Comparison of ENCODE assay signal across 8 mouse cellular contexts in the genomic region with DNA sequence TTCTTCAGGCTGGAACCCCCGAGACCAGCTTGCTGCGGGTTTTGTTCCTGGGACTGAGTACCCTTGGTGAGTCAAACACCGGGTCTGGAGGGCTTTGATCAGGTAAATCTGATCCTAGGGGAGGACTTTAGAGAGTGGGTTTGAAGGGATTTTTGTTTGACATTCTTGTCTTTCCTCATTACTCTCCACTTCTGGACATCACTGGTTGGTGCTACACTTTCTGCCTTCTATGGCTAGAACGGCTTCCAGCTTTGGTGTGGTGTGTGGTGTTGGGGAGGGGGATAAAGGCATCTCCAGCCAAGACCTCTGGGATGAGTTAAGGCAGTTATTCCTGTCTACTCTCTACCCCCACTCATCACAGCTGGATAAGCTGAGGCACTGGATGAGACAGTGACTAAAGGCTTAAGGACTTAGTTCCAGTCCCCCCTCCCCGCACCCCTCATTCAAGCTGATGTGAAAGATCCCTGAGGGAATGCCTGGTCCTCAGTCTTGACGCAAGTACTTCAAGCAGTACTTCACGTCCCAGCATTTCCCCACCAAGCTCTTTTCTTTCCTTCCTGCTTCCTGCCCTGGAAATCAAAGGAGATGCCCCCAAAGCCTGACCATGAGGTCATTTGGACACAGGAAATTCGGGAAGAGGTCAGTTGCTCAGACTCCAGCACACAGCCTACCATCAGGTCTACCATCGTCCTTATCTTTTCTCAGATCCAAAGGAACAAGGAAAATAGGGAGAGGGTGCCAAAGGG. TPM values are rescaled to one million over a fixed set of nuclear protein-coding genes. Genes with fewer than 3 reads are reported as not detected.
DNase-seq lines count a peak whose midpoint lies in the region; ATAC-seq and TF ChIP-seq lines count a peak whose summit lies in the region.

No protein-coding gene starts in this region.

- peaks cover 26% of the 10 kb centered on the region for H3K36me3 ChIP-seq in E14TG2a.4 (ENCODE audit: insufficient read depth, low read length)
- H3K36me3 ChIP-seq in embryonic facial prominence, embryonic 15.5 days, result peaks cover 18% of the 10 kb centered on the region; the same call in 1 of the 2 replicates
- 0 out of 2 replicates have a peak, but pooled peaks cover 2% of the 10 kb centered on the region for H3K36me3 ChIP-seq in intestine, postnatal 0 days (ENCODE audit: control insufficient read depth, insufficient read depth)
- H3K36me3 ChIP-seq in lung, embryonic 15.5 days, result peaks cover 12% of the 10 kb centered on the region

- no peak for TF ChIP-seq CTCF in E14TG2a.4 (conservative IDR thresholded peaks at IDR 0.05; ENCODE audit: low read length)
- no peak for TF ChIP-seq CTCF in intestine, postnatal 0 days (IDR thresholded peaks at IDR 0.05; ENCODE audit: low read depth)

- H3K9me3 ChIP-seq in E14TG2a.4 (ENCODE audit: low read length), result no peaks in the 10 kb centered on the region
- H3K9me3 ChIP-seq in embryonic facial prominence, embryonic 15.5 days (replicated peaks), result no peaks in the 10 kb centered on the region
- H3K9me3 ChIP-seq in intestine, postnatal 0 days (ENCODE audit: control insufficient read depth), result no peaks in the 10 kb centered on the region
- no peaks in the 10 kb centered on the region for H3K9me3 ChIP-seq in lung, embryonic 15.5 days

- intact Hi-C loops in left cerebral cortex, postnatal 10 days (cut with DNase I), result no loop called here

- no peak overlapping the region for H3K9ac ChIP-seq in embryonic facial prominence, embryonic 15.5 days
- H3K9ac ChIP-seq in intestine, postnatal 0 days (ENCODE audit: low read depth, low read length), result no peak overlapping the region
- peak overlapping the region; percentile 41 for H3K9ac ChIP-seq in lung, embryonic 15.5 days

- ATAC-seq in embryonic facial prominence, embryonic 15.5 days (ENCODE audit: insufficient number of reproducible peaks, low FRiP score, low TSS enrichment, low read depth), result no peak
- ATAC-seq in intestine, postnatal 0 days, result no peak
- no peak for ATAC-seq in lung, embryonic 15.5 days (ENCODE audit: borderline replicate concordance, extremely low read depth, low FRiP score, low TSS enrichment)

- peak overlapping the region; percentile 68 for H3K4me3 ChIP-seq in E14TG2a.4 (replicated peaks; ENCODE audit: low read length)
- peak overlapping the region; percentile 25 for H3K4me3 ChIP-seq in embryonic facial prominence, embryonic 15.5 days (replicated peaks)
- peak overlapping the region; percentile 45 for H3K4me3 ChIP-seq in intestine, postnatal 0 days (ENCODE audit: low read depth, low read length)
- H3K4me3 ChIP-seq in lung, embryonic 15.5 days, result peak overlapping the region; percentile 36

- H3K27me3 ChIP-seq in E14TG2a.4 (ENCODE audit: insufficient read depth, low read length), result peaks cover 64% of the 10 kb centered on the region
- peaks cover 56% of the 10 kb centered on the region for H3K27me3 ChIP-seq in embryonic facial prominence, embryonic 15.5 days
- H3K27me3 ChIP-seq in intestine, postnatal 0 days (replicated peaks; ENCODE audit: control insufficient read depth, insufficient read depth, low read length), result peaks cover 22% of the 10 kb centered on the region
- H3K27me3 ChIP-seq in lung, embryonic 15.5 days, result peaks cover 27% of the 10 kb centered on the region

- 20% methylated on average over 9 of the region's 9 CpGs for WGBS in embryonic facial prominence, embryonic 15.5 days
- 52% methylated on average over 9 of the region's 9 CpGs for WGBS in intestine, postnatal 0 days
- WGBS in lung, embryonic 15.5 days, result 30% methylated on average over 9 of the region's 9 CpGs

- DNase-seq in right cerebral cortex, adult 18-20 months, result no peak
- DNase-seq in frontal cortex, postnatal 10 days (ENCODE audit: low spot score in 2 of 2), result no peak
- no peak for DNase-seq in gastrocnemius, postnatal 4 days (ENCODE audit: low spot score in 2 of 2)
- DNase-seq in left cerebral cortex, postnatal 10 days (ENCODE audit: extremely low spot score in 1 of 2, low spot score in 2 of 2), result no peak

- 0 out of 2 replicates have a peak overlapping the region, but pooled peaks have one; percentile 24 for H3K4me2 ChIP-seq in embryonic facial prominence, embryonic 15.5 days (replicated peaks)
- H3K4me2 ChIP-seq in intestine, postnatal 0 days (replicated peaks; ENCODE audit: low read depth), result peak overlapping the region; percentile 54; the same call in 1 of the 2 replicates
- peak overlapping the region; percentile 78 for H3K4me2 ChIP-seq in lung, embryonic 15.5 days

- peaks cover 79% of the 10 kb centered on the region for H3K4me1 ChIP-seq in E14TG2a.4 (replicated peaks; ENCODE audit: low read depth, low read length)
- H3K4me1 ChIP-seq in embryonic facial prominence, embryonic 15.5 days, result peaks cover 34% of the 10 kb centered on the region
- H3K4me1 ChIP-seq in intestine, postnatal 0 days (replicated peaks; ENCODE audit: control insufficient read depth, insufficient read depth, low read length), result peaks cover 7% of the 10 kb centered on the region; the same call in 1 of the 2 replicates
- peaks cover 40% of the 10 kb centered on the region for H3K4me1 ChIP-seq in lung, embryonic 15.5 days

- H3K27ac ChIP-seq in embryonic facial prominence, embryonic 15.5 days (replicated peaks), result 0 out of 2 replicates have a peak overlapping the region, but pooled peaks have one; percentile 8
- peak overlapping the region; percentile 54; the same call in 1 of the 2 replicates for H3K27ac ChIP-seq in intestine, postnatal 0 days (ENCODE audit: low read depth, low read length)
- peak overlapping the region; percentile 87 for H3K27ac ChIP-seq in lung, embryonic 15.5 days

RNA-seq across cellular contexts. Expression of gene Esam, which starts 0.5 kb away (rescaled TPM):
- 52.1 and 56.3 TPM in 2 replicates for polyA plus RNA-seq in embryonic facial prominence, embryonic 15.5 days (2015; fragmentation: Nextera tagmentation; extraction: Ambion mirVana)
- polyA plus RNA-seq in intestine, postnatal 0 days (2015; fragmentation: Nextera tagmentation; extraction: Ambion mirVana), result 27.5 and 28.6 TPM in 2 replicates
- 167 and 178 TPM in 2 replicates for polyA plus RNA-seq in lung, embryonic 15.5 days (2015; fragmentation: Nextera tagmentation; extraction: Ambion mirVana)
- total RNA-seq in gastrocnemius, postnatal 4 days (2021), result 10 to 100 TPM; 50.7 to 55.3 TPM
- 10 to 100 TPM; 29.5 to 29.6 TPM for total RNA-seq in left cerebral cortex, postnatal 10 days (2021)

RNA-seq across cellular contexts. Expression of gene Vsig2, which starts 10.7 kb away (rescaled TPM):
- polyA plus RNA-seq in embryonic facial prominence, embryonic 15.5 days (2015; fragmentation: Nextera tagmentation; extraction: Ambion mirVana), result 1.6 and 2.0 TPM in 2 replicates
- polyA plus RNA-seq in intestine, postnatal 0 days (2015; fragmentation: Nextera tagmentation; extraction: Ambion mirVana), result 6.1 and 10.3 TPM in 2 replicates
- polyA plus RNA-seq in lung, embryonic 15.5 days (2015; fragmentation: Nextera tagmentation; extraction: Ambion mirVana), result 26.5 and 33.3 TPM in 2 replicates
- total RNA-seq in gastrocnemius, postnatal 4 days (2021), result 1 to 10 TPM; 2.9 to 6.8 TPM
- total RNA-seq in left cerebral cortex, postnatal 10 days (2021), result 1 to 10 TPM; 3.3 to 4.1 TPM

RNA-seq across cellular contexts. Expression of gene Nrgn, which starts 24.3 kb away (rescaled TPM):
- 7.9 and 10.9 TPM in 2 replicates for polyA plus RNA-seq in embryonic facial prominence, embryonic 15.5 days (2015; fragmentation: Nextera tagmentation; extraction: Ambion mirVana)
- polyA plus RNA-seq in intestine, postnatal 0 days (2015; fragmentation: Nextera tagmentation; extraction: Ambion mirVana), result 1.2 and 1.9 TPM in 2 replicates
- polyA plus RNA-seq in lung, embryonic 15.5 days (2015; fragmentation: Nextera tagmentation; extraction: Ambion mirVana), result 7.0 and 8.1 TPM in 2 replicates
- total RNA-seq in gastrocnemius, postnatal 4 days (2021), result 1 to 10 TPM; 2.3 to 3.2 TPM
- total RNA-seq in left cerebral cortex, postnatal 10 days (2021), result 1,000 to 10,000 TPM; 1,798 to 1,800 TPM

RNA-seq across cellular contexts. Expression of gene Siae, which starts 27.1 kb away (rescaled TPM):
- polyA plus RNA-seq in embryonic facial prominence, embryonic 15.5 days (2015; fragmentation: Nextera tagmentation; extraction: Ambion mirVana), result 10.9 and 12.1 TPM in 2 replicates
- 15.0 and 22.1 TPM in 2 replicates for polyA plus RNA-seq in intestine, postnatal 0 days (2015; fragmentation: Nextera tagmentation; extraction: Ambion mirVana)
- polyA plus RNA-seq in lung, embryonic 15.5 days (2015; fragmentation: Nextera tagmentation; extraction: Ambion mirVana), result 11.6 and 13.0 TPM in 2 replicates
- 1 to 10 TPM; 6.0 to 7.2 TPM for total RNA-seq in gastrocnemius, postnatal 4 days (2021)
- total RNA-seq in left cerebral cortex, postnatal 10 days (2021), result 10 to 100 TPM; 13.6 to 16.3 TPM

RNA-seq across cellular contexts. Expression of gene Msantd2, which starts 39.3 kb away (rescaled TPM):
- polyA plus RNA-seq in embryonic facial prominence, embryonic 15.5 days (2015; fragmentation: Nextera tagmentation; extraction: Ambion mirVana), result 20.0 and 24.8 TPM in 2 replicates
- polyA plus RNA-seq in intestine, postnatal 0 days (2015; fragmentation: Nextera tagmentation; extraction: Ambion mirVana), result 7.4 and 8.8 TPM in 2 replicates
- 26.1 and 26.9 TPM in 2 replicates for polyA plus RNA-seq in lung, embryonic 15.5 days (2015; fragmentation: Nextera tagmentation; extraction: Ambion mirVana)
- total RNA-seq in gastrocnemius, postnatal 4 days (2021), result 10 to 100 TPM; 17.7 to 19.5 TPM
- total RNA-seq in left cerebral cortex, postnatal 10 days (2021), result 10 to 100 TPM; 21.8 to 24.6 TPM

Comparison
In these comparisons a context has a peak if more than half of its experiments do, and no peak if none do; other contexts are left out.
1. H3K27ac ChIP-seq: peak in every context shown above with its lines; median percentile 87 in lung, embryonic 15.5 days; 54 in intestine, postnatal 0 days; 8 in embryonic facial prominence, embryonic 15.5 days.
2. H3K4me2 ChIP-seq: peak in every context shown above with its lines; median percentile 78 in lung, embryonic 15.5 days; 54 in intestine, postnatal 0 days; 24 in embryonic facial prominence, embryonic 15.5 days.